Mouse (Mus musculus) liver, embryonic 11.5 days (tissue): ENCODE measurements around the gene Gpsm3. TPM values are rescaled to one million over a fixed set of nuclear protein-coding genes. Genes with fewer than 3 reads are reported as not detected.
A peak's percentile ranks its signal among the peaks of the same experiment; 100 is the strongest.

Experiments
- ATAC-seq: fragments of 200-750 bp; cut with Nextera tagmentation; replicated peaks from 2 replicates; pipeline ENCODE4 v1.8.0; 2017; ENCODE audit warnings: moderate number of reproducible peaks, mild to moderate bottlenecking, moderate TSS enrichment, moderate library complexity; ENCODE audit not compliant: low FRiP score
- DNase-seq: peaks from one replicate; pipeline ENCODE4 v3.0.0-alpha.2; 2017; ENCODE audit warnings: low spot score
- H3K27ac ChIP-seq: fragments of 300-500 bp; sonication (generic); 2 replicates; pipeline ENCODE4 v1.5.1; 2014; ENCODE audit warnings: mild to moderate bottlenecking, low read depth, low read length, control low read depth
- H3K27me3 ChIP-seq: fragments of 300-500 bp; sonication (generic); replicated peaks from 2 replicates; pipeline ENCODE4 v1.6.1; 2014; ENCODE audit warnings: low read length, mixed read lengths; ENCODE audit not compliant: control insufficient read depth, insufficient read depth
- H3K36me3 ChIP-seq: fragments of 300-500 bp; sonication (generic); 2 replicates; pipeline ENCODE4 v1.6.1; 2014; ENCODE audit warnings: mild to moderate bottlenecking, low read length, moderate library complexity, mixed read lengths; ENCODE audit not compliant: control insufficient read depth, insufficient read depth
- H3K4me1 ChIP-seq: fragments of 300-500 bp; sonication (generic); replicated peaks from 2 replicates; pipeline ENCODE4 v1.6.1; 2014; ENCODE audit warnings: low read length, mixed read lengths; ENCODE audit not compliant: control insufficient read depth, insufficient read depth
- H3K4me2 ChIP-seq: fragments of 300-500 bp; sonication (generic); 2 replicates; pipeline ENCODE4 v1.6.1; 2014; ENCODE audit warnings: mild to moderate bottlenecking, control low read depth, moderate library complexity
- H3K4me3 ChIP-seq: fragments of 300-500 bp; sonication (generic); 2 replicates; pipeline ENCODE4 v1.5.1; 2014; ENCODE audit warnings: low read depth, low read length, control low read depth
- H3K9ac ChIP-seq: fragments of 300-500 bp; sonication (generic); 2 replicates; pipeline ENCODE4 v1.6.1; 2014; ENCODE audit warnings: low read depth, low read length, control low read depth
- H3K9me3 ChIP-seq: fragments of 300-500 bp; sonication (generic); 2 replicates; pipeline ENCODE4 v1.6.1; 2016; ENCODE audit warnings: low read length, inconsistent platforms, mixed read lengths; ENCODE audit not compliant: control insufficient read depth
- WGBS: fragments of 180-500 bp; shearing (Covaris S2); extraction: QIAGEN DNeasy Blood & Tissue Kit; methylation state at CpG from one replicate; pipeline ENCODE4 v1.1.7; 2014; 5-methylcytosine and 5-hydroxymethylcytosine counted together
- polyA plus RNA-seq: library from polyadenylated mRNA; unstranded; fragments of >200 nt; fragmentation: Nextera tagmentation; extraction: Ambion mirVana; gene quantifications from 2 replicates; pipeline ENCODE4 v1.2.1, GENCODE M21; 2014

Gene Gpsm3
- polyA plus RNA-seq, 1 experiment from 2014 or later, result 19.8 TPM

- H3K4me1 ChIP-seq, result peaks cover 32% of the 10 kb centered on the region
- ATAC-seq, result no peak
- H3K27ac ChIP-seq, result no peak overlapping the region
- no peak for DNase-seq
- no peaks in the 10 kb centered on the region for H3K9me3 ChIP-seq
- H3K36me3 ChIP-seq, result no peaks in the 10 kb centered on the region
- peaks cover 48% of the 10 kb centered on the region for H3K27me3 ChIP-seq
- WGBS, result 9% methylated on average over 12 of the region's 12 CpGs
- H3K9ac ChIP-seq, result no peak overlapping the region
- peak overlapping the region; percentile 41 for H3K4me3 ChIP-seq
- H3K4me2 ChIP-seq, result peak overlapping the region; percentile 69
These were observed 42.0 kb downstream of the Gpsm3 start for GRCm38 (mm10) chr17:34631647-34632046.

GRCm38 (mm10) chr17:34632261-34632691 is 42.7 kb downstream of the Gpsm3 start:
- peaks cover 48% of the 10 kb centered on the region for H3K27me3 ChIP-seq
- DNase-seq (no peak), ATAC-seq (peak; percentile 22; the same call in 1 of the 2 replicates)
- under 1% methylated on average over 26 of the region's 26 CpGs for WGBS
- peak overlapping the region; percentile 69 for H3K4me2 ChIP-seq
- H3K9me3 ChIP-seq, result no peaks in the 10 kb centered on the region
- no peak overlapping the region for H3K27ac ChIP-seq
- H3K9ac ChIP-seq, result no peak overlapping the region
- H3K4me1 ChIP-seq, result peaks cover 32% of the 10 kb centered on the region
- H3K4me3 ChIP-seq, result peak overlapping the region; percentile 41
- H3K36me3 ChIP-seq, result no peaks in the 10 kb centered on the region

- no peaks in the 10 kb centered on the region for H3K9me3 ChIP-seq
- no peak overlapping the region for H3K9ac ChIP-seq
- H3K27ac ChIP-seq, result no peak overlapping the region
- 62% methylated on average over 2 of the region's 2 CpGs for WGBS
- H3K36me3 ChIP-seq, result no peaks in the 10 kb centered on the region
- H3K4me2 ChIP-seq, result no peak overlapping the region
- peaks cover 23% of the 10 kb centered on the region for H3K27me3 ChIP-seq
- H3K4me3 ChIP-seq, result no peak overlapping the region
- H3K4me1 ChIP-seq, result peaks cover 15% of the 10 kb centered on the region
- ATAC-seq (no peak), DNase-seq (no peak)
These were observed 46.1 kb downstream of the Gpsm3 start for GRCm38 (mm10) chr17:34635671-34636070.

- H3K9ac ChIP-seq, result no peak overlapping the region
- WGBS, result 70% methylated on average over 3 of the region's 3 CpGs
- H3K27ac ChIP-seq, result no peak overlapping the region
- H3K4me3 ChIP-seq, result no peak overlapping the region
- H3K4me2 ChIP-seq, result no peak overlapping the region
- peaks cover 5% of the 10 kb centered on the region for H3K27me3 ChIP-seq
- no peaks in the 10 kb centered on the region for H3K36me3 ChIP-seq
- DNase-seq (no peak), ATAC-seq (no peak)
- H3K9me3 ChIP-seq, result no peaks in the 10 kb centered on the region
- peaks cover under 1% of the 10 kb centered on the region for H3K4me1 ChIP-seq
These were observed 47.9 kb downstream of the Gpsm3 start for GRCm38 (mm10) chr17:34637459-34637858.

- no peaks in the 10 kb centered on the region for H3K27me3 ChIP-seq
These were observed 50.1 kb downstream of the Gpsm3 start for GRCm38 (mm10) chr17:34639461-34640255.

GRCm38 (mm10) chr17:34640778-34641601 is 51.4 kb downstream of the Gpsm3 start:
- Histone ChIP-seq H3K27me3 (no peaks in the 10 kb centered on the region), H3K4me2 (no peak overlapping the region), H3K9me3 (no peaks in the 10 kb centered on the region), H3K4me3 (no peak overlapping the region), H3K27ac (no peak overlapping the region), H3K9ac (no peak overlapping the region), H3K36me3 (peaks cover under 1% of the 10 kb centered on the region; the same call in 1 of the 2 replicates), H3K4me1 (peaks cover 7% of the 10 kb centered on the region)
- 33% methylated on average over 11 of the region's 11 CpGs for WGBS
- ATAC-seq (no peak), DNase-seq (no peak)

More at GRCm38 (mm10) chr17:34639461-34640255, 50.1 kb downstream of the Gpsm3 start:
- Histone ChIP-seq H3K27ac (no peak overlapping the region), H3K4me2 (no peak overlapping the region), H3K36me3 (no peaks in the 10 kb centered on the region), H3K4me3 (no peak overlapping the region), H3K9ac (no peak overlapping the region), H3K9me3 (no peaks in the 10 kb centered on the region), H3K4me1 (no peaks in the 10 kb centered on the region)
- ATAC-seq (no peak), DNase-seq (no peak)
- 74% methylated on average over 7 of the region's 7 CpGs for WGBS

Other genes starting within 250 kb of the Gpsm3 start
- gene Btnl2, start 235.0 kb upstream of the Gpsm3 start, polyA plus RNA-seq, result not detected in 2 replicates
- not detected in 2 replicates for gene Btnl1, start 212.7 kb upstream of the Gpsm3 start, polyA plus RNA-seq
- 0.41 TPM in 1 of 2 replicates, not detected in the other for gene BC051142, start 191.0 kb upstream of the Gpsm3 start, polyA plus RNA-seq
- not detected in 2 replicates for gene Btnl4, start 112.5 kb upstream of the Gpsm3 start, polyA plus RNA-seq
- gene Btnl6, start 72.5 kb upstream of the Gpsm3 start, polyA plus RNA-seq, result not detected in 2 replicates
- 2.2 and 4.1 TPM in 2 replicates for gene Notch4, start 25.5 kb upstream of the Gpsm3 start, polyA plus RNA-seq
- 10.4 and 11.4 TPM in 2 replicates for gene Pbx2, start 1.5 kb downstream of the Gpsm3 start, polyA plus RNA-seq
- gene Ager, start 8.1 kb downstream of the Gpsm3 start, polyA plus RNA-seq, result 1.3 and 1.7 TPM in 2 replicates
- gene Rnf5, start 13.9 kb downstream of the Gpsm3 start, polyA plus RNA-seq, result 109 TPM in 2 replicates
- 57.2 and 64.8 TPM in 2 replicates for gene Agpat1, start 14.5 kb downstream of the Gpsm3 start, polyA plus RNA-seq
- 1.2 and 1.6 TPM in 2 replicates for gene Egfl8, start 26.2 kb downstream of the Gpsm3 start, polyA plus RNA-seq
- 23.1 and 25.8 TPM in 2 replicates for gene Ppt2, start 38.7 kb downstream of the Gpsm3 start, polyA plus RNA-seq
- not detected in 2 replicates for gene Prrt1, start 39.7 kb downstream of the Gpsm3 start, polyA plus RNA-seq
- gene Fkbpl, start 55.0 kb downstream of the Gpsm3 start, polyA plus RNA-seq, result 9.5 and 9.7 TPM in 2 replicates
- 39.9 and 48.5 TPM in 2 replicates for gene Atf6b, start 57.3 kb downstream of the Gpsm3 start, polyA plus RNA-seq
- gene Tnxb, start 80.7 kb downstream of the Gpsm3 start, polyA plus RNA-seq, result 0.10 TPM in 1 of 2 replicates, not detected in the other
- 0.13 and 0.23 TPM in 2 replicates for gene C4b, start 154.1 kb downstream of the Gpsm3 start, polyA plus RNA-seq
- not detected in 2 replicates for gene Cyp21a1, start 214.8 kb downstream of the Gpsm3 start, polyA plus RNA-seq
- 25.1 and 27.1 TPM in 2 replicates for gene Stk19, start 247.1 kb downstream of the Gpsm3 start, polyA plus RNA-seq
- gene Dxo, start 247.2 kb downstream of the Gpsm3 start, polyA plus RNA-seq, result 55.4 and 56.3 TPM in 2 replicates